Mouse (Mus musculus) erythroblast, adult 5-6 weeks (primary cell): Measurements from ENCODE around the gene Slc34a3. TPM values are rescaled to one million over a fixed set of nuclear protein-coding genes. Genes with fewer than 3 reads are reported as not detected.
"Not testable (repeated sequence)": the region's sequence is repeated elsewhere in the genome, so short reads cannot be mapped to it uniquely, and the experiment has no call there.

ENCODE experiments used
- ATAC-seq: replicated peaks from 2 replicates; pipeline ENCODE4 v1.8.0; 2016; ENCODE audit warnings: moderate number of reproducible peaks, mild to moderate bottlenecking, moderate TSS enrichment, inconsistent platforms; ENCODE audit not compliant: poor library complexity, low FRiP score, severe bottlenecking
- total RNA-seq, 2 experiments: library from RNA; stranded (forward) in 1 of 2; stranded (reverse) in 1 of 2; fragments of 150-400 nt in 1 of 2; fragments of 200-764, 138-1000 nt in 1 of 2; gene quantifications; 2 replicates each; pipeline versions ENCODE4 v1.2.3 to v1.2.4; 2015 to 2017; ENCODE audit warnings: low replicate concordance in 2 of 2

The Slc34a3 gene
- total RNA-seq, 2 experiments from 2014 or later = not detected

DNA sequence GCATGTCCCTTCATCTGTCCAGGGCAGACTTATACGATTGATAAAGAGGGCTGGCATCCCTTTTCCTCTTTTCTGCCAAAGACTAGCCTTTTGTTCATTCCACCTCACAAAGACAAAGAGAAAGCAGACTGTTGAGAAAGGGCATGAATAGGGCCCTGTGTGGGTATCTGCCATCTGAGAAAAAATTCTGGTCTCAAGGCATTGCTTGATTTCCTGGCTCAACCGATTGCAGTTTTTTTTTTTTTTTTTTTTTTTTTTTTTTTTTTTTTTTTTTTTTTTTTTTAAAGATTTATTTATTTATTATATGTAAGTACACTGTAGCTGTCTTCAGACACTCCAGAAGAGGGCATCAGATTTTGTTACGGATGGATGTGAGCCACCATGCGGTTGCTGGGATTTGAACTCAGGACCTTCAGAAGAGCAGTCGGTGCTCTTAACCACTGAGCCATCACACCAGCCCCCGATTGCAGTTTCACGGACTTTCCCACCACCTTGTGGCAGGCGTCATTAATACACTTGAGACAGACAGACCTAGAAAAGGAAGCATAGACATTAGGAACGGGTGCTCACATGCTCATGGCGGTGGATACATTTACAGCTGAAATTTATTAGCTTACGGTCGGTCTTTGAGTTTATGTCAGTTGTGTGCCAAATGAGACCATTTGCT, 22.4 kb upstream of the Slc34a3 start:
- not testable (repeated sequence) for ATAC-seq

DNA sequence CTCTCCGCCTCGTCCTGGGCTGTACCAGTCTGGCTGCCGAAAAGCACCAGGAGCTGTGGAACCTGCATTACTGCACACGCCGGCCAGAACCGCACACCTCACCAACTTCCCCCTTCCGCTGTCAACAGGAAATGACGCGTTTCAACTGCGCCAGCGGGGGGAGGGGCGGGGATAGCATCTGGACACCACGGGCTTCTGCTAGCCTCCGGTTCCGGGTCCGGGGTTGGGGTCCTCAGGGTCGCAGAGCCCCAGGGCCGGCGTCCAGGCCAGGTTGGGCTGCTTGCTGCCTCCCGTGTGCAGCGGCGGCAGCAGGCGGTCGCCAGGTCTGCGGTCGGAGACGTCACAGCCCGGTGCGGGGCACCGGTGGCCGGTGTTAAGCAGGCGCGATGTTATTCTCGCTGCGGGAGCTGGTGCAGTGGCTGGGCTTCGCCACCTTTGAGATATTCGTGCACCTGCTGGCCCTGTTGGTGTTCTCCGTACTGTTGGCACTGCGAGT, 21.2 kb upstream of the Slc34a3 start, which contains the start of gene Tmem203:
Gene Tmem203, plus strand, starts transcription at position 156 of the 496 bp plus-strand sequence.
- ATAC-seq = peak; percentile 91

DNA sequence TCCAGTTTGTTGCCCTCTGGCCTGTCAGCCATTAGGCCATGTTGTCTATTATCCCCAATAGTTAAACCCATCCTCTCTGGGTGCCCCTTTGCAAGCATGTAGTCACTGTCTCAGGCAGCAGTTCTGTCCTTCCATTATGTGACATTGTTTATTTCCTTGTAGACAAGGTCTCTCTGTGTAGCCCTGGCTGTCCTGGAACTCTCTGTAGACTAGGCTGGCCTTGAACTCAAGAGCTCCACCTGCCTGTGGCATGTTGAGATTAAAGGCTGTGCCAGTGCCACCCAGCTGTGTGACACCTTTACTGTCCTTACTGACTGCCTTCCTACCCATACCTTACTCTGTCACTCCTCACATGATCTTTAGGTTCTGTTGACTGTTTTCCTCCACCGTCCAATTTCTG, 18.2 kb upstream of the Slc34a3 start:
- ATAC-seq = no peak

DNA sequence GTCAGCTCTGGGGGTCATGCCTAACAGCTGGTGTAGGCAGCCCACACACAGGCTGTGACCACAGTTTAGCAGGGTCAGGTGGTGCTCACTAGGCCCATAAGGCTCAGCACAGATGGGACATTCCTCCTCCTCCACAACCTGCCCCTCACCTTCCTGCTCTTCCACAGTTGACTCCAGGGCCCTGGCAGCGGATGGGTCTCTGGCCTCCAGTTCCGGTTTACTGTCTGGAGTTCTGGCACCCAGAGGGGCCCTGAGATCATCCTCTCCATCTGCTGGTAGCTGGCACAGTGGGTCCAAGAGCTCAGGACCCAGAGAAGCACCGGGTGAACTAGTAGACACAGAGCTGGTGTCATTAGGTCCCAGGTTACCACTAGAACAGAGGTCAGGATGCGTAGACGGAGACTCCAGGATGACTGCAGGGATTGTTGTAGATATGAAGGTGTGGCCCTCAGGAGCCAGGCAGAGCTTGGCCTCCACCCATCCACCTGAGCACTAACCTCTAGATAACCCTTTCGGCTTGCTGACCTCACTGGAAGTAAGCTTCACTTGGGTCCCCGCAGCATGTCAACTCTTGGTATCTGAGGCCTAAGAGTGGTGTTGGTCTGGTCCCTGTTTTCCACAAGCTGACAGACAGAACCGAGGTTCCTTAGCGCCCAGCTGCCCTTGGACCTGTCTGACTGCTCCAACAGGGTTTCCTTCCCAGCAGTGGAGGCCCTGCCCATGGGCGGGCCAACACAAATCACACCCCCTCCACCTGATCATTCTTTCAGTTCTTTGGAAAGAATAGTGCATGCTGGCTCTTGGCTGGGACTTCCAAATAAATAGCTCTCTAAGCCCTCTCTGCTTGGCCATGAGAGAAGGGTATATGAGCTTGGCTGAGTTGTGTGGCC, 12.3 kb upstream of the Slc34a3 start, which contains the start of gene AL732309.1:
Gene AL732309.1, minus strand, starts transcription at position 681 of the 890 bp plus-strand sequence.
- no peak for ATAC-seq

DNA sequence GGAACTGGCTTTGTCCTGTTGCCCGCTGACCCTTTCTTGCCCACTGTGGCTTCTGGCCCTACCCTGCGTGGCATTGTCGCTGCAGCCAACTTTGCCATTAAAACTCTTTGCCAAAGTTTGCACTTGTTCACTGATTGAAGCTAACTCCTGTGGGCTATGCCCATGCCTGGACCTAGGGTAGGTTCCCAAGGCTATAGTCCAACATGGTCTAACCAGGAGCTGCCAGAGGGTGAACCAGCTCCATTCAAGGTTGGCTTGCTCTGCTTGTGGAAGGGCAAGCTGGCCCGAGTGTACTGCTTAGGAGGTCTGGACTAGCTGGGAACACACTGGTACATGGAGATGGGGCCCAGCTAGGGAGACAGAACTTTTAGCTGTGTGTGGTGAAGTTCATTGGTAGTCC, 10.0 kb upstream of the Slc34a3 start:
- no peak for ATAC-seq

DNA sequence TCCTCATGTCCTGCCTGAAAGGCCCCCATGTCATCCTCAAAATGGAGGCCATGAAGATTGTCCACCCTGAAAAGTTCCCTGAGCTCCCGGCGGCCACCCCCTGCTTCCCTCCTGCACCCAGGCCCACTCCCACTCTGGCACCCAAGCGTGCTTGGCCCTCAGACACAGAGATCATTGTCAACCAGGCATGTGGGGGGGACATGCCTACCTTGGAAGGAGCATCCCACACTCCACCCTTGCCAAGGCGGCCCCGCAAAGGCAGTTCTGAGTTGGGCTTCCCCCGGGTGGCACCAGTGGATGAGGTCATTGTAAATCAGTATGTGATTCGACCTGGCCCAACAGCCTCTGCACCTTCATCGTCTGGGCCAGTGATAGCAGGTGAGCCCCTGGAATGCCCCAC, 9.2 kb upstream of the Slc34a3 start:
- ATAC-seq = no peak

DNA sequence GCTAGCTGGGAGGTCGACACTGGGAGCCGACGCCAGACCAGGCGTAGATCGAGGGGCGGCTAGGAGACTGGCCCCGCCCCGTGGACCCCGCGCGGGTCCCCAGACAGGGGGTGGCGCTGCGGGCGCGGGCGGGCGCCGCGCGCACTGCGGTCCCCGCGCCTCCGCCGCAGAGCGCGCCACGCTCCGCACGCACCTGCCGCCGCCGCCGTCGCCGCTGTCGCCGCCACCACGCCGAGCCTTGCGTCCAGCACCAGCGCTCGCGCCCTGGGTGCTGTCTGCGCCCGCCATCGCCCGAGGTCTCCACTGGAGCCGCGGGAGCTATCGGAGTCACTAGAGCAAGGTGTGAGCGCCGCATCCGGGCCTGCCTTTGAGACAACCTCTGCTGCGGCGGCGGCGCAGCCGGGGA, 7.9 kb upstream of the Slc34a3 start, which contains the start of the genes Rnf208 and Cysrt1:
Gene Rnf208, plus strand, starts transcription at position 155 of the 406 bp plus-strand sequence.
Gene Cysrt1, minus strand, starts transcription at position 352 of the 406 bp plus-strand sequence.
- ATAC-seq = no peak

DNA sequence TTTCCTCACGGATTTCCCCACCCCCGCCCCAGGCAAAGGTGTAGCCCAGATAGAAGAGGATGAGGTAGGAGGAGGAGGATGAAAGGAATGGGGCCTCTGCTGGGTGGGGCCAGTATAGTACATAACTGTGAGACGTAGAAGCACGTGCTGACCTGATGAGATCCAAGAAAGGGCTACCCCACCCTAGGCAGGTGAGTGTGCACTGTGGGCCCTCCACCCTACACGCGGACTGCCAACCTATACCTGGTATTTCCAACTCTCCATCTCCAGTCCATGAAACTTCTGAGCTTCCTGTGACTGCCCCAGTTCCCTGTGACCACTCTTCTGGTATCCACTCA, 7.2 kb upstream of the Slc34a3 start:
- no peak for ATAC-seq

DNA sequence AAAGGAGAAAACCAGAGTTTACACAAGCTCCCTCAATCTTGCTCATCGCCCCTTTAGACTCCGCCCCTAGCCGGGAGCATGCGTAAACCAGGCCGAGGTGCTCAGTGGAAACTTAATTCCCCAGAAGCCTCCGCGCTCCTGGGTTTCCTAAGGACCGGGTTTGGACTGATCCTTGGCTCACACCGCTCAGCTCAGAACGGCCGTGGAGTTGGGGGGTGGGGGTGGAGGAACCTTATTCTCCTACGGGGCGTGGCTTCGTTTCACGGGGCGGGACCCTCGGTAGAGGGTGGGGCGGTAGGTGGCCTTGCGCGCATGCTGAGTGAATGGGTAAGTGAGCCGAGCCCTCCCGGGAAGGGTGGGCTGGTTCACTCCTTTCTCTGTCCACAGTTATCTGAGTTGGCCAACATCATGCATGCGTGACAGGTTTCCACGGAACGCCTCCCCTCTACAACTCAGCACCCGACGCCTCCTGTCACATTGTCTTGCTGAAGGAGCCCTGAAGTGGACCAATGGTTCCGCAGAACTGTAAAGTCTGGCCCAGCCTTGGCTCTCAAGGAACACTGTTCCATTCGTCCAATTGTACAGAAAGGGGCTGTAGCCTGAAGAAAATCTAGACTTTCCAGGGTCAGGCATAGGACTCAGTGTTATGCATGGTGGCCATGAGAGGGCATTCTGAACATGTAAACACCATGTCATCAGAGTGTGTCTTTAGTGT, 6.7 kb upstream of the Slc34a3 start:
- ATAC-seq = no peak

DNA sequence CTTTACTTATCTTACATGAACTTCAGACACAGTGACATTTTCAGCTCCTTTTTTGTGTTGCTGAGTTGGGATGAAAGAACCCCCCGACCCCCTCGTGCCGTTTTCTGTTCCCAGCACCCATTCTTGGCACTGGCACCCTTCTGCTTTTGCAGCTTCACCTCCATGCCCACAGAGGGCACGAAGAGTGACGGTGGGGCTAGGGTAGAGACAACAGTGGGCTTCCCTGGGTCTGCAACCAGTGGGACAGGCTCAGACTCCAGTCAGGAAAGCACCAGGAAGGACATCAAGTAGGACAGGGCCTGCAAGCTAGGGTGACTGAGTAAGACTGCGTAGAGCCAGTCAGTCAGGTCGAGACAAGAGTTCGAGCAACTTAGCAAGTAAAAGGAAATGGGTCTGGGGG, 6.1 kb upstream of the Slc34a3 start:
- no peak for ATAC-seq

DNA sequence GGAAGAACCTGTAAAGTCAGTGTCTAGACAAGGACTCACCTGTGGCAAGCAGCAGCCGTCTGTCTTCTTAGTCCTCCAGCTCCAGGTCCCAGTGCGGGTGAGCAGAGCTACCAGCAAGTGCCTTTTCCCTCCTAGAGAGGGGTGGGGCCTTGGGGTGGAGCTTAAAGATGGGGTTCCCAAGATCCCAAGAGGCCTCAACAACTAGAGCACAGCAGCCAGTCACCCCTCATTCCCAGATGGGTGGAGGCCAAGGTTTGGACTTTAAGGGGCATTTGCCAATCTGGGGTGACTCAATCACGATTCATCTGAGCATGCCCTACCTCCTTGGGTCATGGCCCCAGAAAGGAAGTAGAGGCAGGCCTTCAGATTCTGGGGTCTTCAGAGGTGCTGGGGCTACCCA, 5.6 kb upstream of the Slc34a3 start:
- ATAC-seq = no peak

DNA sequence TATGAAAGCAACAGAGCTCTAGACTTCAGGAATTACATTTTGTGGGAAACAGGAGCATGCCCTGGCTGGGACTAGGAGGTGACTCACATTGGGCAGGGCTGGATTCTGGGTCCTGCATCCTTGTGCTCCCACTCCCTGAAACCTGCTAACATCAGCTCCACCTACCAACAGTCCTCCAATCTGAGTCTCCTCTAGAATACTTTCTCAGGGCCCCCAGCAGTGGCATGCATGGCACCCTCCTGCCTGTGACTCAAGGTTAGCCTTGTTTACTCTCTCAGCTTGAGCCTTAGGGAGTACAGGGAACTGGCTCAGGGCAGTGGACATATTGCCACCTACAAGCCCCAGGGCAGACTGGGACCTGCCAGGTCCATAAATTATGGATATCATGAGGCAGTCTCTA, 3.9 kb upstream of the Slc34a3 start:
- ATAC-seq = no peak

DNA sequence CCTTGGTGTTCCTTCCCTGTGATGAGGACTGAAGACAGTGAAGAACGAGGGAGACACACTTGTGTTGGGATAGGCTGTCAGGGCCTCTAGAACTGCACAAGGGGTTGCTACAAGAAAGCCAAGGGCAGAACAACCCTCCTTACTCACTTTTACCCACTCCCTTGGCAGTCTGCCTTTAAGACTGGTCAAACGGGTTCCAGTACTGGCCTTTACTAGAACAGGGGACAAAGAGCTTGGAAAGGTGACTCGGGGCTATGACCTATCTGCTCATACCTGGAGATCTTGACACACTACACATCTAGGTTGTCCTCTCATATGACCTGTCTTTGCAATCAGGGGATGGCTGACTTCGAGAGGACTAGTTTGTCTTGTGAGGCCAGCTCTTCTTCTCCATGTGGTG, 3.4 kb upstream of the Slc34a3 start:
- no peak for ATAC-seq

DNA sequence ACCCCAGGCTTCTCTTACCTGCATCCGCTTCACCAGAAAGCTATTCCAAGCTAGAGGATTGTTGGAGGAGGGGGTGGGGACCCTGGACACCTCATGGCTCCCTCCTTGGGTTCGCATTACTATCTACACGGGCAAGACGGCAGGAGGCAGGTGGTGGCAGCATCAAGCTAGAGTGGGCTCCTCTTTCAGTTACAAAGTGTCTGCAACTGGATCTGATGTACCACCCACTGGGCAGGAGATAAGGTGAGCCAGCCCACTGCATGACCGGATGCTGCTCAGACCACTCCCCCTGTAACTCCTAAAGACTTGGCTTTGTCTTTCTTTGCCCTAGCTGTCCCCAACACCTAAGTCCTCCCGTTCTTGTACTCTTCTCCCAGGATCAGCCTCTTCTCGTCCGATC, 2.5 kb upstream of the Slc34a3 start, which contains the start of gene Rnf224:
Gene Rnf224, minus strand, starts transcription at position 174 of the 400 bp plus-strand sequence.
- ATAC-seq = no peak

DNA sequence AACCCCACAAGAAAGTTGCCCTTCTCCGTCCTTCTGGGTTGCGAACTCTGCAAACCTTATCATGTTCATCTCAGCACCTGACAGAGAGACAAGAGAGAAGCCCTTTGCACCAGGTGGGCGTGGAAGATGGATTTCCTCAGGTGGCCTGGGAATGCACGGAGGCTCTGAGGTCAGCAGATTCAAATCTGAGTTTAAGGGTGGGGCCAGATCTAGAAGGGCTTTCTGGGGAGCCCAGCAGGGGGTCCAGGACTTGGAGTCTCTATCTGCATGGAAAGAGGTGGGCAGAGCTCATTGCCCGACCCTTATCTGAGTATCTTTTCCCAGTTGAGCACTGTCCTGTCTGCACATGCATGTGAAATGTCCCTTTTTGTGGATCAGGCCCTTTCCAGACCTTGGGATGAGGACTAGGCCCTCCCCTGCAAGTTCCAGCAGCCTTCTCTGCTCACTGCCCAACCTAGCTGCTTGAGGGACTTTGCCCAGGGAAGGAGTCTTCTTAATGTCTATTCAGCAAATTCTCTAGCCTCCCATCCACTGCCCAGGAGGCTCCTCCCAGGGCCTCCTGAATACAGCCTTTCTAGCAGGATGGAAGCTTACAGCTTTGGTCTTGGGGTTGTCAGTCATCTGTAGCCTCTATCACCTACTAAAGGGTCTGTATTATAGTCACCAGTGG, 522 bp upstream of the Slc34a3 start:
- ATAC-seq = no peak

DNA sequence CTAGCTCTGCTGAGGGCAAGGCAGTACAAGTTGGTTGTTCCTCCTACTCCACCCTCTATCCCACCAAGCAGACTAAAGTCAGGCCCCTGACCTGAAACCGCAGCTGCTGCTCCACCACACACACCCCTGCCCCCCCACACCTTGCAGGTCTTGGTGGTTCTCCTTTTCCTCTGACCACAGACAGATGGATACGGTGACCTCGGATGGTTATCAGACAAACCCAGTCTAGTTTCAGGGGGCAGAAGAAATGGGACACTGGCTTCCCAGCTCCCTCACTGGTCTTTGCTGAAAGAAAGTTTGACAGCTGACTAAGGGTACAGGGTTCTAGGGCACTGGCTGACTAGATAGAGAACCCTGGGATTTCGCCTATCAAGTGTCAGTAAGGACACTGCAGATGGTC, 743 bp downstream of the Slc34a3 start:
- no peak for ATAC-seq

DNA sequence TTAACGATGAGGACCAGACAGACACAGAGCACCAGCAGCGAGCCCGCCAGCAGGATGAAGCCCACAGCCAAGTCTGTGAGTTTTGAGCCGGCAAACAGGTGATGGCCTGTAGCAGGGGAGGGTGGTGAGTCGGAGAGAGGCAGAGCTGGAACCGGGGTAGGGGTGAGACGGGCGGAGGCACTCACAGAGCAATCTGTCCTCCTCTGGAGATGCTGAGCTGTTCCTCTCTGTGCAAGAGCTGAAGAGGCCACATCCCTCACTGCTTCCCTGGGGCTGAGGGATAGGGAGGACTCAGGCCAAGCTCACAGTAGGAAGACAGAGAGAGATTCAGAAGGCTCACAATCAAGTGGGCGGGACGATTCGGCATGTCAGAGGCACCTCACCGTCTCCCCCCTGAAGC, 3.1 kb downstream of the Slc34a3 start:
- no peak for ATAC-seq

DNA sequence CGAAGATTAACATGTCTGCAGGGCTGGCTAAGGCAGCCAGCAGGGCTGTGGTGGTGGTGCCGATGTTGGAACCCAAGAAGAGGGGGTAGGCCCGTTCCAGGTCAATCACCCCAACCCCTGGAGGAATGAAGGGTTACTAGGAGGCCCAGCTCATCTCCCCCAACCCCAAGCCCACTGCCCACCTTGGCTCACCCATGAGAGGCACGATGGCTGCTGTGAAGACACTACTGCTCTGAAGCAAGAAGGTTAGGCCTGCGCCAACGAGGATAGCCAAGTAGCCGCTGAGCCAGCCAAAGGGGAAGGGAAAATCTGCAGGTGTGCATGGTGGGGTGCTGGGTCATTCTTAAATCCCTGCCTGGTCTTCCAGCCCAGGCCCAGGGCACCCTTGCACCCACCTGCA, 3.6 kb downstream of the Slc34a3 start:
- no peak for ATAC-seq

DNA sequence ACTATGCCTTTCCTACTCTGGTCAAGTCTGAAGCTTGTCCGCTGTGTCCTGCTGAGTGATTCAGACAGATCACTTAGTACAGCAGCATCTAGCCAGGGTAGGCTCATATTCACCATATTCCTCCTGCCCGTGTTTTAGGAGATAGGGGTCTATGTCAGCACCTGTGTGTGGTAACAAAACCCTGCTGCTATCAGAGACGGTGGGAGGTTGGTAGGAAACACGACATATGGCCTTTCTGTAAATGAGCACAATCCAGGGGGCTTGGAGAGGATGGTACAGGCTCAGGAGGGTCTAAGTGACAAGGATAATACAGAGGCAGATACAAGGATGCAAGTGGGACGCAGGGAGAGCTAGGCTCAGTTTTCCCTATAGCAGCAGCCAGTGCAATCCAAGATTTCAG, 4.6 kb downstream of the Slc34a3 start:
- no peak for ATAC-seq
